Mouse (Mus musculus): ENCODE measurements around the gene Rprd1b.
A peak's percentile ranks its signal among the peaks of the same experiment; 100 is the strongest.
"Not testable (repeated sequence)": the region's sequence is repeated elsewhere in the genome, so short reads cannot be mapped to it uniquely, and the experiment has no call there.

Rprd1b gene

DNA sequence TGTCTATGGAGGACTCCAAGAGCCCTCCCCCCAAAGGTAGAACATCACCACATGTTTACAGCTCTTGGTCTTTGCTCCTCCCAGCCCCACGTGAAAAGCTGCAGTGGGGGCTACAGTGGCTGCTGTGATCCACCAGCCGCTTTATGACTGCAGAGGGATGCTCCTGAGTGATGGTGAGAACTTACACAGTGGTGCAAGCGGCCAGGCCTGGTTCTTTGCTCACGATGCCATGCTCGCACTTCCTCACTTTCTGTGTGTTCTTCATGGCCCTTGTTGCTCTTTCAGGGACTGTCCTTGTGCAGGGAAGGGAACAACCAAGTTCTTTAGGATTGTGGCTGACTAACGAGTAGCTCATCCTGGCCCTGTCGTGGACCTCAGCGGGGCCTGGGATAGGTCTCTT lies 15.2 kb downstream of the Rprd1b start:
- DNase-seq (ENCODE audit: low spot score): no peak

- no peak for DNase-seq (ENCODE audit: low spot score)
Observed at GRCm38 (mm10) chr2:158046186-158046585, 17.9 kb downstream of the Rprd1b start.

- DNase-seq (ENCODE audit: low spot score): peak; percentile 83
Observed at GRCm38 (mm10) chr2:158047903-158048302, 19.6 kb downstream of the Rprd1b start.

DNA sequence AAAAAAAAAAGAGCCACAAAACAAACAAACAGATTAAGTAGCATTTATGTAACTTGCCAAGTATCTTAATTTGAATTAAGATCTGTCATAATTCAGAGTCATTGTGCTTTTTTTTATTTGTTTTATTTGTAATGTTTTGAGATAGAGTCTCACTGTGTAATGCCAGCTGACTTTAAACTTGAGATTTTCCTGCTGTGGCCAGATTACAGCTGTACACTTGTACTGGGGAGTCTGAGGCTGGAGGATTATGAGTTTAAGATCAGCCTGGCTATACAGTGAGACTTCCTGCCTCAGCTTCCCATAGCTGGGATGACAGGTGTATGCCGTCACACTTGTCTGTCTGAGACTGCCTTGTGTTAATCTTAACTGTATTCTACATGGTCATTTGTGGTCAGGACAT lies 20.4 kb downstream of the Rprd1b start:
- DNase-seq (ENCODE audit: low spot score): no peak

- DNase-seq (ENCODE audit: low spot score): no peak
Observed at GRCm38 (mm10) chr2:158050116-158050515, 21.8 kb downstream of the Rprd1b start.

- no peak for DNase-seq (ENCODE audit: low spot score)
Observed at GRCm38 (mm10) chr2:158054596-158054995, 26.3 kb downstream of the Rprd1b start.

GRCm38 (mm10) chr2:158055383-158055782 lies 27.1 kb downstream of the Rprd1b start:
- not testable (repeated sequence) for DNase-seq (ENCODE audit: low spot score)

- no peak for DNase-seq (ENCODE audit: low spot score)
Observed at GRCm38 (mm10) chr2:158057030-158057429, 28.7 kb downstream of the Rprd1b start.

GRCm38 (mm10) chr2:158058534-158058933 lies 30.2 kb downstream of the Rprd1b start:
- no peak for DNase-seq (ENCODE audit: low spot score)

GRCm38 (mm10) chr2:158059666-158060105 lies 31.4 kb downstream of the Rprd1b start:
- DNase-seq (ENCODE audit: low spot score): no peak

- DNase-seq (ENCODE audit: low spot score): no peak
Observed at GRCm38 (mm10) chr2:158063036-158063435, 34.7 kb downstream of the Rprd1b start.

GRCm38 (mm10) chr2:158064571-158065048 lies 36.3 kb downstream of the Rprd1b start:
- DNase-seq (ENCODE audit: low spot score): peak; percentile 41

DNA sequence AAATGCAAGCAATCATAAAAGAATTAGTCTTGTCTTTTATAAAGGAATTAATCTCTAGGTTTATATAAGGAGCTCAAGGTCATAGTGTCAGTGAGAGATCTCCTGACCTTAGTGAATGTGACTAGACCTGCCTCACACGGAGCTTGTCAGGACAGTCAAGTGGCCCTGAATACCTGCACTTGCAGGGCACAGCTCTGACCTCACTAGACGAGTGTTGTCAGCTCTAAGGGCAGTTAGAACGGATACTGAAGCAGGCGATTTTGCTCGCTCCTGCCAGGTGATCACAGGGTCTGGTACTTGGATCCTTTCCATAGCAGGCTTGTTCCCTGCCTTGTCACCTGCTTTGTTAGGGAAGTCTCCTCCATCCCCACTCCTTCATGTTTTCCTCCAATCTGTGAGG lies 36.8 kb downstream of the Rprd1b start:
- DNase-seq (ENCODE audit: low spot score): no peak

DNA sequence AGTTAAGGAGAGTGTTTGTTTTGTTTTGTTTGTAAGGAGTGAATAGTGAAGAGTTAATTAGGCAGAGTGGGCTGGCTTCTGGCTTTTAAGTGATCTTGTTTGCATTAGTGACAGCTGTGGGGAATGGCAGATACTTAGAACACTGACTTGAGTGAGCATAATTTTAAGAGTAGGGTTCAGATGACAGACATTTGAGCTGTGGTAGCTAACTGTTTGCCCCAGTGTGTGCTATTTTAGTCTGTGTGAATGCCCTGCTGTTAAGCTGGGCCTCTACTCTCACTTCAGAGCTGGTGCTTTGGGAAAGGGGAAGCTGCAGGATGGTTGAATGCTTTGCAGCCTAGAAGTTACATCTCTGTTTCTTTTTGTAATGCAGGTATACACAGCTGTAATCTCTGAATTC lies 38.2 kb downstream of the Rprd1b start:
- DNase-seq (ENCODE audit: low spot score): no peak

DNA sequence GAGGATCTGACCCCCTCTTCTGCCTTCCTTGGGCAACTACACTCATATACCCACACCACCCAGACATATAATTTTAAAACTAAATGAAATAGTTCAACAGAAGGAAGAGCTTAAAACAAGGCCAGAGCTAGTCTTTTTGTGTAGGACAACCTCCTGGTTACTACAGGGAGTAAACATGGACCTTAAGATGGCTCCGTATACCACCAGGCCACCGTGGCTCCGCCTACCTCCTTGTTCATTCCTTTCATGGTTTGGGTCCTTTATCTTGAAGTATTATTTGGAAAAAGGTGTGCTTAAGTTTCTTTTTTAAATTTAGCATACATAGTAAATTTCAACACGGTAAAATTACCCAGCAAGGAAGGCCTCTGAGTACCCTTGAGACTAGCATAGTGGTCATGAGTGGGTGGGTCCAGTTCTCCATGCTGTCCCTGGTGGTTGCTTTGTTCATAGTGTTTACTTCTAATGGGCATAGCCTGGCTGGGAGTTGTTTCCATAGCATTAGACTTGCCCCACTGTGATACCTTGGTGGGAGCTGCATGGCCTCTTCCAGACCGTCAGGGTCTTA lies 39.0 kb downstream of the Rprd1b start:
- DNase-seq (ENCODE audit: low spot score): no peak

DNA sequence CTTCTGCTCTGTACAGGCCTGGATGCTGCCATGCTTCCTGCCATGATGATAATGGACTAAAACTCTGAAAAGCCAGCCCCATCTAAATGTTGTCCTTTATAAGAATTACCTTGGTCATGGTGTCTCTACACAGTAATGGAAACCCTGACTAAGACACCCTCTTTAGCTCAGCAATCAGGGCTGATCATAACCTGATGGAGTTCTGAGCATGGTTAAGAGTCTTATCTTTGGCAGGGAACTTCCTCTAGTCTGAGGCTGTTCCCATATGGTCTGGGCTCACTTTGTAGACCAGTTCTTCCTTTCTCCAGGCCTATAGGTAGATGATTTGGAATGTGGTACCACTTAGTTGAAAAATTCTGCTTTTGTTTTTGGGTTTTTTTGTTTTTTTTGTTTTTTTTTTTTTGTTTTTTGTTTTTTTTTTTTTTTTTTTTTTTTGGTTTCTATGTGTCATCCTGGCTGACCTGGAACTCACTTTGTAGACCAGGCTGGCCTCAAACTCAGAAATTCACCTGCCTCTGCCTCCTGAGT lies 40.2 kb downstream of the Rprd1b start:
- no peak for DNase-seq (ENCODE audit: low spot score)

GRCm38 (mm10) chr2:158070885-158071632 lies 42.8 kb downstream of the Rprd1b start:
- DNase-seq (ENCODE audit: low spot score): no peak

DNA sequence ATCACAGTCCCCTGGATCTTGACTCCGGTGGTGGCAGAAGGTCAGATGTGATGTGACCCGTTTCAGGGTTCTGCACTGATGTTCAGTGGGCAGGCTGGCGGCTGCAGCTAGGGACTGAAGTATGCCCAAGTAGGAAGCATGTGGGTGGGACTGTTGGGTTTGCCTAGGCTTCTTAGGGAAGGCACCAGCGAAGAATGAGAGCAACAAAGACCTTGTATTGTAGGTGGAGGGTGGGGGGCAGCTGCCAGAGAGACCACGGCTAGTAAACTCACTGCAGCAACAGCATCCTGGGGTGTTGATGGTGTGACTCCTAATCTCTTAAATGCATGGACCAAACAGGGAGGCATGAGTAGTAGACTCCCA lies 43.3 kb downstream of the Rprd1b start:
- no peak for DNase-seq (ENCODE audit: low spot score)

DNA sequence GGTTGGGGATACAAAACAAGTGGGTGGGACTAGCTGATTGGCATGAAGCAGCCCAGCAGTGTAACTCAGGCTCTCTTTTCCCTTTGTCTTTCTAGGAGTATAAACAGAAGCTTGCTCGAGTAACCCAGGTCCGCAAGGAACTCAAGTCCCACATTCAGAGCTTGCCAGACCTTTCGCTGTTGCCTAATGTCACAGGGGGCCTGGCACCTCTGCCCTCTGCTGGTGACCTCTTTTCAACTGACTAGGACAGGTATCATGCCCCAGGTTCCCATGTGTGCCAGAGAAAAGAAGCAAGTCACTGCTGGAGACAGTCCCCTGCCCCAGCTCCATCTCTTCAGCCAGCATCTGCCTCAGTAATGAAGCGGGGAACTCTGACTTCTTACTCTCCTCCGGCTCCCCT lies 46.5 kb downstream of the Rprd1b start:
- DNase-seq (ENCODE audit: low spot score): no peak

- no peak for DNase-seq (ENCODE audit: low spot score)
Observed at GRCm38 (mm10) chr2:158076690-158077089, 48.4 kb downstream of the Rprd1b start.

DNA sequence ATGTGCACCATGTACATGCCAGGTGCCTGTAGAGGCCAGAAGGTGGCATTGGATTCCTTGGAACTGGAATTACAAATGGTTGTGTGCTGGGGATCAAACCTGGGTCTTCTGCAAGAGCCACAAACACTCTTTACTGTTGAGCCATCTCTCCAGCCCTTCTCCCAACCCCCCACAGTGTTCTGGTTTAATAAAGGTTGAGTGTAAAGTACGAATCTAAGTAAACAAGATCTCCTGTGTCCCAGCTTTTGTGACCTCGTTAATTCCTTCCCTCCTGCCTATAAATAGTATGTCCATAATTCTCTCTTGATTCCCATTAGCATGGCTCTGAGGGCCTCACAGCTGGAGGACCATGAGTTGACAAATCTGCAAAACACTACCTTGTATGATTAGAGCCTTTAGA lies 49.7 kb downstream of the Rprd1b start:
- DNase-seq (ENCODE audit: low spot score): no peak

- no peak for DNase-seq (ENCODE audit: low spot score)
Observed at GRCm38 (mm10) chr2:158078971-158079370, 50.7 kb downstream of the Rprd1b start.

DNA sequence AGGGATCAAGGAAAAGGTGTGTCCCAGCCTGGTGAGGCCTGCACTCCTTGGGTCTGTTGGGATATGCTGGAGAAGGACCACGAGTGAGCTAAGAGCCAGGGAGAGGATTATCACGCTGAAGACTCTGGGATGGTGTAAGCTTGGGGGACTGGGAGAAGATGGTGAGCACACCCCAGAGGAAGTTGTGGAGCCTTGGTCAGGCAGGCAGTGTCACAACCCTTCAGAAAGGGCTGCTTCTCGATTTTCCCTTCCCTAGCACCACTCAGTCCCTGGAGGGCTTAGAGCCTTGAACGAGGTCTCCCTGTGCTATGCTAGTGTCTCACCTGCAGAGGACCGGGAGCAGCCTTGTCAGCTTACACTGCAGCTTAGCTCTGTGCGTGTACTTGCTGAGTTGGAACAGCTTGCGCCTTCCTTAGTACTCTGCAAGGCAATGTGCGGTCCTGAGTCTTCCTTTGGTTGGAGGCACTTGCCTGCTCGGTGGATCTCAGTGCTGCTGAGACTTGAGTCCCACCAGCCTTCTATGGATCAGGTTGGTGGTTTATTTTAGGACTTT lies 51.6 kb downstream of the Rprd1b start:
- DNase-seq (ENCODE audit: low spot score): peak; percentile 18

Measured in retina, embryonic 14.5 days (tissue).